Mouse (Mus musculus) testis, adult 2 months (tissue): ENCODE results near the gene Map2k2.

ENCODE experiments used
- CTCF ChIP-seq: fragments of 200-500 bp; IDR thresholded peaks from 2 replicates; pipeline ENCODE4 v1.5.1; 2012; ENCODE audit warnings: low read depth, mild to moderate bottlenecking, inconsistent platforms, low read length, moderate library complexity; ENCODE audit not compliant: control insufficient read depth, insufficient read depth, insufficient replicate concordance
- POLR2A ChIP-seq: fragments of 200-500 bp; IDR thresholded peaks from 2 replicates; pipeline ENCODE4 v1.6.1; 2012; ENCODE audit warnings: low read depth, mild to moderate bottlenecking, inconsistent platforms, low read length, moderate library complexity; ENCODE audit not compliant: control insufficient read depth

- no peak for TF ChIP-seq POLR2A
- no peak for TF ChIP-seq CTCF
These were observed 45.5 kb downstream of the Map2k2 start for GRCm38 (mm10) chr10:81151261-81151660.
